Mouse (Mus musculus) hindbrain, embryonic 11.5 days (tissue): ENCODE results near the gene Lce1b. TPM values are rescaled to one million over a fixed set of nuclear protein-coding genes. Genes with fewer than 3 reads are reported as not detected.
"Not testable (repeated sequence)": the region's sequence is repeated elsewhere in the genome, so short reads cannot be mapped to it uniquely, and the experiment has no call there.

Experiments used
- ATAC-seq: fragments of 200-750 bp; cut with Nextera tagmentation; 2 replicates; pipeline ENCODE4 v1.8.0; 2017; ENCODE audit warnings: mild to moderate bottlenecking, moderate TSS enrichment, moderate library complexity; ENCODE audit not compliant: low FRiP score
- DNase-seq: peaks from one replicate; pipeline ENCODE4 v3.0.0-alpha.2; 2015; ENCODE audit warnings: low spot score
- H3K27ac ChIP-seq: fragments of 300-500 bp; sonication (generic); 2 replicates; pipeline ENCODE4 v1.5.1; 2014; ENCODE audit warnings: mild to moderate bottlenecking, low read depth, low read length
- H3K27me3 ChIP-seq: fragments of 300-500 bp; sonication (generic); 2 replicates; pipeline ENCODE4 v1.6.1; 2014; ENCODE audit warnings: mild to moderate bottlenecking, low read length, moderate library complexity, mixed read lengths; ENCODE audit not compliant: control insufficient read depth, insufficient read depth
- H3K36me3 ChIP-seq: fragments of 300-500 bp; sonication (generic); 2 replicates; pipeline ENCODE4 v1.6.1; 2014; ENCODE audit warnings: mild to moderate bottlenecking, low read length, moderate library complexity, mixed read lengths; ENCODE audit not compliant: control insufficient read depth, insufficient read depth
- H3K4me1 ChIP-seq: fragments of 300-500 bp; sonication (generic); replicated peaks from 2 replicates; pipeline ENCODE4 v1.6.1; 2014; ENCODE audit warnings: low read length, mixed read lengths; ENCODE audit not compliant: control insufficient read depth, insufficient read depth
- H3K4me2 ChIP-seq: fragments of 300-500 bp; sonication (generic); replicated peaks from 2 replicates; pipeline ENCODE4 v1.6.1; 2014; ENCODE audit warnings: mild to moderate bottlenecking, low read depth, low read length
- H3K4me3 ChIP-seq: fragments of 300-500 bp; sonication (generic); 2 replicates; pipeline ENCODE4 v1.5.1; 2014; ENCODE audit warnings: low read depth, low read length
- H3K9ac ChIP-seq: fragments of 300-500 bp; sonication (generic); 2 replicates; pipeline ENCODE4 v1.6.1; 2014; ENCODE audit warnings: low read depth, low read length
- H3K9me3 ChIP-seq: fragments of 300-500 bp; sonication (generic); 2 replicates; pipeline ENCODE4 v1.6.1; 2016; ENCODE audit warnings: low read length; ENCODE audit not compliant: control insufficient read depth
- WGBS: fragments of 180-500 bp; shearing (Covaris S2); extraction: QIAGEN DNeasy Blood & Tissue Kit; methylation state at CpG from one replicate; pipeline ENCODE4 v1.1.7; 2014; 5-methylcytosine and 5-hydroxymethylcytosine counted together
- polyA plus RNA-seq: library from polyadenylated mRNA; unstranded; fragments of >200 nt; fragmentation: Nextera tagmentation; extraction: Ambion mirVana; gene quantifications from 2 replicates; pipeline ENCODE4 v1.2.1, GENCODE M21; 2014

The Lce1b gene
- polyA plus RNA-seq: not detected in 2 replicates

DNA sequence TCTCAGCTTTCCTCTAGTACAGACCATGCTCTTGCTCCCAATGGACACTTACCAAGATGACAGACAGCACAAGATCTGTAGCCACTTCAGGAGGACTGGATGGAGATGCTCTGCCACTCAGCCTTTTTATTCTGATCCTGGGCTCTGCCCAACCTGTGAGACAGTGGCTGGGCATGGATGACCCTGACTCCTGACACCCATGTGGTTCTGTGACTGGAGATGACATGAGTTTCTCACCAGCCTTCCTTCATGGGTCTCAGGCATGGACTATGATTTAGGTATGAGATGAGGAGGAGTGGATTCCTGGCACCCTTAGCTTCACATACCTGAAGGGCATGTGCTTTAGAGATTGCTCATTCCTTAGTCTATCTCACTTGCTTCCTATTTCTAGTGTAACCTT lies at the start of gene Lce1b:
Gene Lce1b, minus strand, starts transcription at position 101 of the 400 bp plus-strand sequence.
- no peak within 1 kb of the TSS for H3K4me3 ChIP-seq
- H3K4me1 ChIP-seq: no peaks in the 10 kb centered on the region

DNA sequence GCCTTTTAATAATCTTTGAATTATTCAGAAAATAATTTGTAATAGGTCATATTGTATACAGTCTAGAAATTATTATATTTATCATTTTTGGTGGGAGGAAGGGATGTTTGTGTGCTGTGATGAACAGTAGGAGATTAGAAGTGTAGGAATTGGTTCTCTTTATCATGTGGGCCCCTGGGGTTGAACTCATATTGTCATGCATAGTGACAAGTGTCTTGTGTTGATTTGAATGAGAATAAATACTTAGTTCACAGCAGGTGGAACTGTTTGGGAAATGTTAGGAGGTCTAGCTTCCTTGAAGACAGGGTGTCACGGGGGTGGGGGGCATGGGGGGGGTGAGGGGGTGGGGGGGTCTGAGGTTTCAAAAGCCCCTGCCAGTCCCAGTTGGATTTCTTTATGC lies 37.9 kb upstream of the Lce1b start:
- no peak for ATAC-seq
- Histone ChIP-seq H3K4me1 (no peaks in the 10 kb centered on the region), H3K9ac (no peak overlapping the region), H3K27ac (no peak overlapping the region), H3K9me3 (no peaks in the 10 kb centered on the region), H3K36me3 (no peaks in the 10 kb centered on the region), H3K4me2 (no peak overlapping the region), H3K27me3 (no peaks in the 10 kb centered on the region), H3K4me3 (no peak overlapping the region)
- WGBS: 0% methylated on average over 1 of the region's 1 CpGs
- DNase-seq: no peak

More for the DNA sequence above, at the start of gene Lce1b:
- Histone ChIP-seq H3K27me3 (no peaks in the 10 kb centered on the region), H3K36me3 (no peaks in the 10 kb centered on the region), H3K27ac (no peak within 1 kb of the TSS), H3K4me2 (no peak within 1 kb of the TSS), H3K9me3 (no peaks in the 10 kb centered on the region), H3K9ac (no peak within 1 kb of the TSS)
- DNase-seq (no peak), ATAC-seq (no peak)

DNA sequence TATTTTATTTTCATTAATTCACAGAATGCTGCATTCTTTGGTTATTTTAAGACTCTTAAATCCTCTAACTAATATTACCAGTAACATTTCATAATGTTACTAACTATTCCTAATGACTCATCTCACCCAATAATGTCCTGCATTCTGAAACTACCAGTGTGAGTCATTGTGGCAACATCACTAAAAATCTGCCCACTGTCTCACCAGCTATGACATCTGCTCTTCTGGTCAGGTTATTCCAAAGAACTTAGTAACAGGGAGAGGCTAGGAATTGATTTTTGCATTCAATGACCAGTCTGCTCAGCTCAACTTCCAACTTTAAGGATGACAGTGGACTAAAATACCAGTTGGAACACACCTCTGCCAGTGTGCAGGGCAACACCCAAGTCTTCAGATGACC lies 35.0 kb upstream of the Lce1b start:
- Histone ChIP-seq H3K4me1 (no peaks in the 10 kb centered on the region), H3K9me3 (no peaks in the 10 kb centered on the region), H3K9ac (no peak overlapping the region), H3K4me2 (no peak overlapping the region), H3K27me3 (no peaks in the 10 kb centered on the region), H3K4me3 (no peak overlapping the region), H3K36me3 (no peaks in the 10 kb centered on the region), H3K27ac (no peak overlapping the region)
- DNase-seq (no peak), ATAC-seq (no peak)

DNA sequence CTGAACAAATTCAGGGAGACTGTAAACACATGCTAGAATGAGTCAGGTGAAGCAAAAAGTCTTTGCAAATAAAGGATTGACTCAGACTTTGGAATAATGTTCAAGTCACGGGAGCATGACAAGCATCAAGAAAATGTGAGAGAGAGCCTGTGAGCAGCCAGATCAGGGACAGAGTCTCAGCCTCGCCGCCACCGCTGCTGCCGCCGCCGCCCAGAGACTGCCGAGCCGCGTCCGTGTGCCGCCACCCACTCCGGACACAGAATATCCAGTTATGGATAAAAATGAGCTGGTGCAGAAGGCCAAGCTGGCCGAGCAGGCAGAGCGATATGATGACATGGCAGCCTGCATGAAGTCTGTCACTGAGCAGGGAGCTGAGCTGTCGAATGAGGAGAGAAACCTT lies 32.4 kb upstream of the Lce1b start:
- not testable (repeated sequence) for H3K9me3 ChIP-seq, H3K27me3 ChIP-seq, H3K4me1 ChIP-seq, H3K36me3 ChIP-seq, H3K9ac ChIP-seq, ATAC-seq, H3K4me3 ChIP-seq, DNase-seq, H3K4me2 ChIP-seq, H3K27ac ChIP-seq
- WGBS: 75% methylated on average over 16 of the region's 16 CpGs

DNA sequence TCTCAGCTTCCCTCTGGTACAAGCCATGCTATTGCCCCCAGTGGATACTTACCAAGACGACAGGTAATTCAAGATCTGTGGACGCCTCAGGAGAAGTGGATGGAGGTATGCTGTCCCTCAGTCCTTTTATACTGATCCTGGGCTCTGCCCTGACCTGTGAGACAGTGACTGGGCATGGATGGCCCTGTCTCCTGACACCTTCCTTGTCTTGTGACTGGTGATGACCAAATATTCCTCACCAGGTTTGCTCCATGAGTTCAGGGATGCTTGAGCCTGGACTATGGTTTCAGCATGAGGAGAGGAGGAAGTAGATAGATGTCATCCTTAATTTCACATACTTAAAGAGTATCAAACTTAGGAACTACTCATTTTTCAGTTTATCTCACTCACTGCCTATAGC lies 30.4 kb upstream of the Lce1b start, which contains the start of gene Lce1d:
Gene Lce1d, minus strand, starts transcription at position 101 of the 400 bp plus-strand sequence.
- DNase-seq (no peak), ATAC-seq (no peak)
- H3K4me1 ChIP-seq: no peaks in the 10 kb centered on the region
- no peak within 1 kb of the TSS for H3K9ac ChIP-seq
- H3K27me3 ChIP-seq: no peaks in the 10 kb centered on the region
- no peak within 1 kb of the TSS for H3K27ac ChIP-seq
- no peak within 1 kb of the TSS for H3K4me3 ChIP-seq
- H3K36me3 ChIP-seq: no peaks in the 10 kb centered on the region
- H3K9me3 ChIP-seq: no peaks in the 10 kb centered on the region
- no peak within 1 kb of the TSS for H3K4me2 ChIP-seq
- 63% methylated on average over 2 of the region's 2 CpGs for WGBS

DNA sequence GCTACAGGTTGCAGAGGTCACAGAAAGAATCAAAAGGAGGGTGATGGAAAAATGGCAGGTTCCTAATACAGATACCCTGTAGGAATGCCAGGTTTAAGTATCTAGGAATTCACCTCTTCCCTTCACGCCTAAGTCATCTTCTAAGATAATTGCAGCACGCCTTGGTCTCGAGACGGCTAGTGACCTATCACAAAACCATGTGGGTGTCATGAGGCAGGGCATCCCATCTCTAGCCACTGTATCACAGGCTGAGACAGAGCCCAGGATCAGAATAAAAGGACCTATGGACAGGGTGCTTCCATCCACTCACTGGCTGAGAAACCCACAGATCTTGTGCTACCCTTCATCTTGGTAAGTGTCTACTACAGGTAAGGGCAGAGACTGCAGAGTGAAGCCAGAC lies 22.2 kb upstream of the Lce1b start, which contains the start of gene Lce1c:
Gene Lce1c, plus strand, starts transcription at position 301 of the 400 bp plus-strand sequence.
- H3K9ac ChIP-seq: no peak within 1 kb of the TSS
- no peak for ATAC-seq
- no peak within 1 kb of the TSS for H3K4me3 ChIP-seq
- no peak within 1 kb of the TSS for H3K27ac ChIP-seq
- 92% methylated on average over 4 of the region's 4 CpGs for WGBS
- DNase-seq: no peak
- H3K36me3 ChIP-seq: no peaks in the 10 kb centered on the region
- no peaks in the 10 kb centered on the region for H3K27me3 ChIP-seq
- H3K9me3 ChIP-seq: no peaks in the 10 kb centered on the region
- H3K4me1 ChIP-seq: no peaks in the 10 kb centered on the region
- H3K4me2 ChIP-seq: no peak within 1 kb of the TSS

DNA sequence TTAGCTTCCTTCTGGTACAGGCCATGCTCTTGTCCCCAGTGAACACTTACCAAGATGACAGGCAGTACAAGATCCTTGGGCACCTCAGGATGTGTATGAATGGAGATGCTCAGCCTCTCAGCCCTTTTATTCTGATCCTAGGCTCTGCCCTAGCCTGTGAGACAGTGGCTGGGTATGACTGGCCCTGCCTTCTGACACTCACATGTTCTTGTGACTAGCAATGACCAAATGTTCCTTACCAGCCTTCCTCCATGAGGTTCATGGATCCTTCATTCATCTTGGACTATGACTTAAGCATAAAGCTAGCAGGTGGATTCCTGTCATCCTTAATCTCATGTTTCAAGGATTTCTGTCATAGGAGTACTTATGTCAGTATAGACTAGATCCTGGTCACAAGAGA lies 13.5 kb upstream of the Lce1b start, which contains the start of gene Lce1a2:
Gene Lce1a2, minus strand, starts transcription at position 101 of the 400 bp plus-strand sequence.
- Histone ChIP-seq H3K27ac (no peak within 1 kb of the TSS), H3K9ac (no peak within 1 kb of the TSS), H3K27me3 (no peaks in the 10 kb centered on the region), H3K4me3 (no peak within 1 kb of the TSS), H3K4me1 (no peaks in the 10 kb centered on the region), H3K9me3 (no peaks in the 10 kb centered on the region), H3K4me2 (no peak within 1 kb of the TSS), H3K36me3 (no peaks in the 10 kb centered on the region)
- no peak for ATAC-seq
- no peak for DNase-seq

DNA sequence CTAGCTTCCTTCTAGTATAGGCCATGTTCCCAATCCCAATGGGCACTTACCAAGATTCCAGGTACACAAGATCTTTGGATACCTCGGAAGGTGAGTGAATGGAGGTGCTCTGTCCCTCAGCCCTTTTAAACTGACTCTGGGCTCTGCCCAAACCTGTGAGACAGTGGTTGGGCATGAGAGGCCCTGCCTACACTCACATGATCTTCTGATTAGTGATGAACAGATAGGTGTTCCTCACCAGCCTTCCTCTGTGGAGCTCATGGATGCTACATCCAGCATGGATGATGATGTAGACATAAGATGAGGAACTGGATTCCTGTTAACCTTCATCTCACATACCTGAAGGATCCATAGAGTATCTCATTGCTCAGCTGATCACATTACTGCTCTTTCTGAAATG lies 8.5 kb downstream of the Lce1b start, which contains the start of gene Lce1a1:
Gene Lce1a1, minus strand, starts transcription at position 101 of the 400 bp plus-strand sequence.
- H3K36me3 ChIP-seq: no peaks in the 10 kb centered on the region
- whole genome bisulfite sequencing: 84% methylated on average over 1 of the region's 1 CpGs
- H3K27me3 ChIP-seq: no peaks in the 10 kb centered on the region
- H3K4me3 ChIP-seq: no peak within 1 kb of the TSS
- DNase-seq: no peak
- H3K9me3 ChIP-seq: no peaks in the 10 kb centered on the region
- no peak for ATAC-seq
- no peak within 1 kb of the TSS for H3K4me2 ChIP-seq
- no peaks in the 10 kb centered on the region for H3K4me1 ChIP-seq
- H3K27ac ChIP-seq: no peak within 1 kb of the TSS
- H3K9ac ChIP-seq: no peak within 1 kb of the TSS

DNA sequence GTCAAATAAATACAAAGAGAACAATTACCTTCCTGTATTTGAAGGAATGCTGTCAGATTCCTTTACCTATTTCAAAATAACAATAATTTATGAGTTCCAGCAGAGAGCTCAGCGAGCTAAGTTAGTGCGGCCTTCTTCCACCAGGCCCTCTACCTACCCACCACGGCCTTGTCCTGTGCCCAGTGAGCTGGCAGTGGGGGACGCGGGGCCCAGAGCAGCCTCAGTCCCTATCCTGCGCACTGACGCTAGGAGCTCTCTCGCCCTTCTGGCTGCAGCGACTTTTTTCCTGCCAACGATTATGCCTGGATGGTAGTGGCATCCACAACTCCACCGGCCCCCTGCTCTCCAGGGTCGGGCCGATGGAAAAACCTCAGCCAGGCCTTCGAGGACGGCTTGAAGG lies 16.9 kb downstream of the Lce1b start:
- H3K27me3 ChIP-seq: no peaks in the 10 kb centered on the region
- no peaks in the 10 kb centered on the region for H3K36me3 ChIP-seq
- no peak overlapping the region for H3K4me2 ChIP-seq
- H3K9ac ChIP-seq: no peak overlapping the region
- H3K4me1 ChIP-seq: no peaks in the 10 kb centered on the region
- no peaks in the 10 kb centered on the region for H3K9me3 ChIP-seq
- ATAC-seq (no peak), DNase-seq (no peak)
- 92% methylated on average over 15 of the region's 15 CpGs for WGBS
- no peak overlapping the region for H3K4me3 ChIP-seq
- H3K27ac ChIP-seq: no peak overlapping the region
